Mouse (Mus musculus) left cerebral cortex, postnatal 25 days (tissue): ENCODE results near the gene Tmem178. TPM values are rescaled to one million over a fixed set of nuclear protein-coding genes. Genes with fewer than 3 reads are reported as not detected.

Source experiments
- DNase-seq, 2 experiments: peaks; one replicate each; pipeline ENCODE4 v3.0.0; 2022; ENCODE audit warnings: low spot score in 2 of 2, mixed read lengths in 1 of 2
- intact Hi-C: fragments of 180-260 bp; cut with DNase I; formaldehyde crosslinking; loops from one replicate; pipeline ENCODE4 v1.15.1; 2025
- total RNA-seq, 2 experiments: library from RNA; stranded (reverse); gene quantifications; 2 replicates each; pipeline ENCODE4 v1.2.3; 2021

Gene Tmem178
- total RNA-seq, 2 experiments from 2014 or later, result 98.7 to 124 TPM

- intact Hi-C loops, result loop anchor here (2.0 to 5.0 kb wide), 5 partner anchors 37 to 360 kb away; partner anchors contain the start of genes Map4k3 and Tmem178
- DNase-seq, result no peak
Measured at GRCm38 (mm10) chr17:80981721-80982411, 37.4 kb downstream of the Tmem178 start.

GRCm38 (mm10) chr17:80982412-80982787 lies 38.0 kb downstream of the Tmem178 start:
- peak; percentile 88 to 96 for DNase-seq
- intact Hi-C loops, result loop anchor here (2.0 to 5.0 kb wide), 5 partner anchors 38 to 360 kb away; partner anchors contain the start of genes Map4k3 and Tmem178

- no peak for DNase-seq
- intact Hi-C loops, result loop anchor here (2.0 to 5.0 kb wide), 5 partner anchors 38 to 361 kb away; partner anchors contain the start of genes Map4k3 and Tmem178
Measured at GRCm38 (mm10) chr17:80982976-80983375, 38.5 kb downstream of the Tmem178 start.

GRCm38 (mm10) chr17:80991535-80992127 lies 47.2 kb downstream of the Tmem178 start:
- intact Hi-C loops, result no loop called here
- DNase-seq, result no peak

GRCm38 (mm10) chr17:80997226-80997625 lies 52.8 kb downstream of the Tmem178 start:
- no peak for DNase-seq
- intact Hi-C loops, result no loop called here

GRCm38 (mm10) chr17:80998958-80999357 lies 54.5 kb downstream of the Tmem178 start:
- no peak for DNase-seq
- intact Hi-C loops, result no loop called here

- intact Hi-C loops, result no loop called here
- DNase-seq, result no peak
Measured at GRCm38 (mm10) chr17:81001010-81001409, 56.6 kb downstream of the Tmem178 start.

GRCm38 (mm10) chr17:81001647-81002046 lies 57.2 kb downstream of the Tmem178 start:
- DNase-seq, result no peak
- intact Hi-C loops, result no loop called here

GRCm38 (mm10) chr17:81002130-81002529 lies 57.7 kb downstream of the Tmem178 start:
- intact Hi-C loops, result no loop called here
- no peak for DNase-seq

GRCm38 (mm10) chr17:81004454-81004853 lies 60.0 kb downstream of the Tmem178 start:
- intact Hi-C loops, result no loop called here

GRCm38 (mm10) chr17:81005292-81005691 lies 60.9 kb downstream of the Tmem178 start:
- DNase-seq, result no peak
- intact Hi-C loops, result no loop called here

More at GRCm38 (mm10) chr17:81004454-81004853, 60.0 kb downstream of the Tmem178 start:
- DNase-seq, result no peak

GRCm38 (mm10) chr17:81009112-81009511 lies 64.7 kb downstream of the Tmem178 start:
- intact Hi-C loops, result no loop called here
- DNase-seq, result no peak

- intact Hi-C loops, result loop anchor here (10.0 kb wide), 1 partner anchor 405 kb away; no protein-coding TSS in a partner anchor
Measured at GRCm38 (mm10) chr17:81010199-81010598, 65.8 kb downstream of the Tmem178 start.

GRCm38 (mm10) chr17:81010844-81011685 lies 66.6 kb downstream of the Tmem178 start:
- intact Hi-C loops, result loop anchor here (10.0 kb wide), 1 partner anchor 406 kb away; no protein-coding TSS in a partner anchor
- peak; percentile 39 to 74 for DNase-seq

More at GRCm38 (mm10) chr17:81010199-81010598, 65.8 kb downstream of the Tmem178 start:
- DNase-seq, result no peak

- intact Hi-C loops, result loop anchor here (10.0 kb wide), 1 partner anchor 411 kb away; no protein-coding TSS in a partner anchor
- peak; percentile 60 to 80 for DNase-seq
Measured at GRCm38 (mm10) chr17:81015814-81016447, 71.5 kb downstream of the Tmem178 start.

GRCm38 (mm10) chr17:81017132-81017531 lies 72.7 kb downstream of the Tmem178 start:
- no peak for DNase-seq

GRCm38 (mm10) chr17:81027331-81027730 lies 82.9 kb downstream of the Tmem178 start:
- intact Hi-C loops, result no loop called here
- no peak for DNase-seq

More at GRCm38 (mm10) chr17:81017132-81017531, 72.7 kb downstream of the Tmem178 start:
- intact Hi-C loops, result loop anchor here (10.0 kb wide), 1 partner anchor 412 kb away; no protein-coding TSS in a partner anchor

GRCm38 (mm10) chr17:81031830-81032442 lies 87.5 kb downstream of the Tmem178 start:
- no peak for DNase-seq
- intact Hi-C loops, result no loop called here

GRCm38 (mm10) chr17:81032957-81033356 lies 88.5 kb downstream of the Tmem178 start:
- no peak for DNase-seq
- intact Hi-C loops, result no loop called here
